Mouse (Mus musculus) C2C12 (cell line): ENCODE results near the gene Gm12185. TPM values are rescaled to one million over a fixed set of nuclear protein-coding genes. Genes with fewer than 3 reads are reported as not detected.

Source experiments
- H3K27me3 ChIP-seq: one replicate; pipeline ENCODE4 v1.6.1; 2011; ENCODE audit not compliant: control insufficient read depth, insufficient read depth, insufficient read length
- H3K36me3 ChIP-seq: one replicate; pipeline ENCODE4 v1.6.1; 2011; ENCODE audit not compliant: control insufficient read depth, insufficient read depth
- H3K4me3 ChIP-seq: one replicate; pipeline ENCODE4 v1.5.1; 2011; ENCODE audit warnings: mild to moderate bottlenecking, control low read depth; ENCODE audit not compliant: poor library complexity, insufficient read depth, severe bottlenecking
- H3K79me2 ChIP-seq: one replicate; pipeline ENCODE4 v1.6.1; 2011; ENCODE audit not compliant: control insufficient read depth, insufficient read depth
- H3K79me3 ChIP-seq: one replicate; pipeline ENCODE4 v1.6.1; 2011; ENCODE audit warnings: low read depth, control low read depth
- H3ac ChIP-seq: one replicate; pipeline ENCODE3; 2011; ENCODE audit warnings: low read depth; ENCODE audit not compliant: control insufficient read depth, insufficient read length
- CEBPB ChIP-seq: IDR thresholded peaks from one replicate; pipeline ENCODE4 v1.6.1; 2011; ENCODE audit warnings: low read depth, mild to moderate bottlenecking, control low read depth, moderate library complexity
- CTCF ChIP-seq: IDR thresholded peaks from one replicate; pipeline ENCODE4 v1.5.1; 2011; ENCODE audit not compliant: control insufficient read depth, insufficient read depth, insufficient read length
- FOSL1 ChIP-seq: IDR thresholded peaks from one replicate; pipeline ENCODE4 v1.8.0; 2011; ENCODE audit warnings: mild to moderate bottlenecking, low read length; ENCODE audit not compliant: poor library complexity, insufficient read depth, severe bottlenecking
- MAX ChIP-seq: IDR thresholded peaks from one replicate; pipeline ENCODE4 v1.6.1; 2011; ENCODE audit warnings: mild to moderate bottlenecking, control low read depth
- MYOD1 ChIP-seq: IDR thresholded peaks from one replicate; pipeline ENCODE4 v1.6.1; 2011; ENCODE audit warnings: low read depth; ENCODE audit not compliant: control insufficient read depth, insufficient read length
- MYOG ChIP-seq: IDR thresholded peaks from one replicate; pipeline ENCODE4 v1.6.1; 2011; ENCODE audit not compliant: control insufficient read depth, insufficient read length; ENCODE audit errors: extremely low read depth
- USF1 ChIP-seq: IDR thresholded peaks from one replicate; pipeline ENCODE4 v1.6.1; 2011; ENCODE audit warnings: low read depth, mild to moderate bottlenecking, control low read depth, moderate library complexity
- polyA plus RNA-seq: library from polyadenylated mRNA; unstranded; fragments of >200 nt; fragmentation: generic; extraction: Trizol; gene quantifications from one replicate; pipeline ENCODE4 v1.2.1, GENCODE M21; 2012; ENCODE audit warnings: missing spikeins

The Gm12185 gene
- polyA plus RNA-seq, 1 experiment: 0.01 TPM

- TF ChIP-seq USF1 (peak; percentile 12), CTCF (no peak), MAX (peak; percentile 37)
- peaks cover 31% of the 10 kb centered on the region for H3K79me3 ChIP-seq
- peak overlapping the region; percentile 45 for H3K4me3 ChIP-seq
- peak overlapping the region; percentile 82 for H3ac ChIP-seq
- peaks cover 54% of the 10 kb centered on the region for H3K79me2 ChIP-seq
- no peaks in the 10 kb centered on the region for H3K27me3 ChIP-seq
- H3K36me3 ChIP-seq: peaks cover 9% of the 10 kb centered on the region
Observed at GRCm38 (mm10) chr11:48871817-48872541, 120.0 kb downstream of the Gm12185 start.

GRCm38 (mm10) chr11:48871201-48871772 is 120.7 kb downstream of the Gm12185 start, which contains the start of gene Irgm1:
TSS of gene Irgm1 (minus strand) at chr11:48871683.
- Histone ChIP-seq H3K79me2 (peaks cover 61% of the 10 kb centered on the region), H3K27me3 (no peaks in the 10 kb centered on the region), H3K79me3 (peaks cover 35% of the 10 kb centered on the region), H3ac (peak within 1 kb of the TSS; percentile 82), H3K36me3 (peaks cover 16% of the 10 kb centered on the region), H3K4me3 (peak within 1 kb of the TSS; percentile 45)
- no peak for TF ChIP-seq USF1
- no peak for TF ChIP-seq MAX
- TF ChIP-seq MYOD1: no peak
- TF ChIP-seq CEBPB: no peak
- TF ChIP-seq CTCF: no peak
- no peak for TF ChIP-seq FOSL1

GRCm38 (mm10) chr11:48870781-48871180 is 121.2 kb downstream of the Gm12185 start:
- Histone ChIP-seq H3K27me3 (no peaks in the 10 kb centered on the region), H3K36me3 (peaks cover 21% of the 10 kb centered on the region), H3ac (peak overlapping the region; percentile 82), H3K79me2 (peaks cover 66% of the 10 kb centered on the region), H3K79me3 (peaks cover 36% of the 10 kb centered on the region), H3K4me3 (peak overlapping the region; percentile 45)
- peak; percentile 95 for TF ChIP-seq USF1
- no peak for TF ChIP-seq FOSL1

GRCm38 (mm10) chr11:48869380-48870110 is 122.5 kb downstream of the Gm12185 start:
- no peaks in the 10 kb centered on the region for H3K27me3 ChIP-seq
- peak overlapping the region; percentile 40 for H3ac ChIP-seq
- TF ChIP-seq CEBPB: no peak
- TF ChIP-seq MYOD1: no peak
- TF ChIP-seq USF1: no peak
- TF ChIP-seq MYOG: no peak
- no peak for TF ChIP-seq MAX
- no peak for TF ChIP-seq CTCF
- TF ChIP-seq FOSL1: no peak
- peaks cover 36% of the 10 kb centered on the region for H3K79me3 ChIP-seq
- H3K36me3 ChIP-seq: peaks cover 31% of the 10 kb centered on the region
- H3K79me2 ChIP-seq: peaks cover 68% of the 10 kb centered on the region
- peak overlapping the region; percentile 45 for H3K4me3 ChIP-seq

GRCm38 (mm10) chr11:48866481-48866880 is 125.5 kb downstream of the Gm12185 start:
- H3K36me3 ChIP-seq: peaks cover 38% of the 10 kb centered on the region
- H3K4me3 ChIP-seq: no peak overlapping the region
- H3K79me2 ChIP-seq: peaks cover 56% of the 10 kb centered on the region
- no peak overlapping the region for H3ac ChIP-seq
- H3K79me3 ChIP-seq: peaks cover 36% of the 10 kb centered on the region
- H3K27me3 ChIP-seq: no peaks in the 10 kb centered on the region
- no peak for TF ChIP-seq CTCF
- no peak for TF ChIP-seq MYOD1
- no peak for TF ChIP-seq MYOG
- TF ChIP-seq MAX: no peak
- TF ChIP-seq CEBPB: no peak
- TF ChIP-seq USF1: no peak
- no peak for TF ChIP-seq FOSL1
